22 mouse cellular contexts compared by ENCODE assay signal in the genomic region with DNA sequence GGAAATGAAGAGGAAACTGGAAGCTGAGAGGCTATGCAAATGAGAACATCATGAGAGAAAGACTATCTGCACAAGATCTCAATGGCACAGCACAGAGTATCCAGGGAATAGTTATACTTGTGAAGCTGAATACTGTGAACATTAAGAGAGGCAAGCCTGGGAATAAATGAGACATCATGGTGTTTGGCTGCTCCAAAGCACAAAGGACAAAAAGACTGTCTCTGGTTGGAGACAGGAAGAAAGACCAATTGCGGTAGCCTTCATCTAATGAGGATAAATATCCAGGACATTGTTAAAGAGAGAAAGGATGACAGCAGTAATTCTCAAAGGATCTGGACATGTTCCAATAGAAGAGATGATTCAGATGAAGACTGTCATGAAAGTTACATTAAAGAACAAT.
DNase-seq lines count a peak whose midpoint lies in the region; ATAC-seq and TF ChIP-seq lines count a peak whose summit lies in the region.
"Had no signal": no experiment of that assay in that cellular context is flagged by ENCODE, and none has a peak within 500 bp of the region (broad histone marks: within the 10 kb centered on the region; RNA-seq: fewer than 3 reads in every experiment).

No protein-coding gene starts in this region.

- no peaks in the 10 kb centered on the region for H3K4me1 ChIP-seq in hindbrain, embryonic 11.5 days (replicated peaks; ENCODE audit: control insufficient read depth, insufficient read depth, low read length)
- no peaks in the 10 kb centered on the region for H3K4me1 ChIP-seq in hindbrain, embryonic 12.5 days
- H3K4me1 ChIP-seq: embryonic facial prominence, embryonic 10.5 days; embryonic facial prominence, embryonic 12.5 days; forebrain, embryonic 12.5 days; forebrain, embryonic 15.5 days had no signal

- no peak overlapping the region for H3K27ac ChIP-seq in hindbrain, embryonic 11.5 days (ENCODE audit: low read depth, low read length)
- no peak overlapping the region for H3K27ac ChIP-seq in hindbrain, embryonic 12.5 days
- H3K27ac ChIP-seq: embryonic facial prominence, embryonic 10.5 days; embryonic facial prominence, embryonic 12.5 days; forebrain, embryonic 12.5 days; forebrain, embryonic 15.5 days had no signal

- no peak overlapping the region for H3K4me3 ChIP-seq in hindbrain, embryonic 11.5 days (ENCODE audit: low read depth, low read length)
- no peak overlapping the region for H3K4me3 ChIP-seq in hindbrain, embryonic 12.5 days
- H3K4me3 ChIP-seq: embryonic facial prominence, embryonic 10.5 days; embryonic facial prominence, embryonic 12.5 days; forebrain, embryonic 12.5 days; forebrain, embryonic 15.5 days had no signal

- TF ChIP-seq POLR2A in brain, embryonic 14.5 days (IDR thresholded peaks at IDR 0.05; ENCODE audit: borderline replicate concordance, extremely low read depth, insufficient read depth, insufficient read length, poor library complexity, severe bottlenecking) = no peak

- H3K9ac ChIP-seq in hindbrain, embryonic 11.5 days (ENCODE audit: low read depth, low read length) = no peak overlapping the region
- no peak overlapping the region for H3K9ac ChIP-seq in hindbrain, embryonic 12.5 days
- H3K9ac ChIP-seq: embryonic facial prominence, embryonic 12.5 days; forebrain, embryonic 12.5 days; forebrain, embryonic 15.5 days; forebrain, postnatal 0 days had no signal

- WGBS in hindbrain, embryonic 11.5 days = 76% methylated on average over 1 of the region's 1 CpGs
- WGBS in hindbrain, embryonic 12.5 days = 71% methylated on average over 1 of the region's 1 CpGs

- no peak for DNase-seq in hindbrain, embryonic 11.5 days (ENCODE audit: low spot score)
- peak; percentile 52 for DNase-seq in retina, postnatal 1 day
- DNase-seq in retina, embryonic 14.5 days (ENCODE audit: low spot score) = no peak
- DNase-seq in brain, embryonic 14.5 days (ENCODE audit: low read depth) = peak; percentile 41
- no peak for DNase-seq in embryo, embryonic 11 days
- DNase-seq: adrenal gland, adult 8-10 months; adrenal gland, postnatal 14 days; adrenal gland, postnatal 36 days; cerebellum, adult 11 months; cerebellum, adult 18-20 months; cerebellum, adult 8-10 months; cerebellum, adult 9-11 months; cerebellum, postnatal 14 days; cerebellum, postnatal 36 days; forebrain, postnatal 0 days had no signal

- H3K27me3 ChIP-seq in hindbrain, embryonic 11.5 days (ENCODE audit: control insufficient read depth, insufficient read depth, low read length) = no peaks in the 10 kb centered on the region
- no peaks in the 10 kb centered on the region for H3K27me3 ChIP-seq in hindbrain, embryonic 12.5 days
- H3K27me3 ChIP-seq: embryonic facial prominence, embryonic 12.5 days; forebrain, embryonic 12.5 days; forebrain, embryonic 15.5 days; Patski had no signal

- no peak for TF ChIP-seq CTCF in brain, embryonic 14.5 days (IDR thresholded peaks at IDR 0.05; ENCODE audit: borderline replicate concordance, extremely low read depth, insufficient read depth, insufficient read length)

- H3K4me2 ChIP-seq in hindbrain, embryonic 11.5 days (replicated peaks; ENCODE audit: low read depth, low read length) = no peak overlapping the region
- no peak overlapping the region for H3K4me2 ChIP-seq in hindbrain, embryonic 12.5 days (replicated peaks)
- H3K4me2 ChIP-seq: embryonic facial prominence, embryonic 12.5 days; forebrain, embryonic 12.5 days; forebrain, embryonic 15.5 days had no signal

- no peaks in the 10 kb centered on the region for H3K9me3 ChIP-seq in hindbrain, embryonic 11.5 days (ENCODE audit: control insufficient read depth, low read length)
- H3K9me3 ChIP-seq in hindbrain, embryonic 12.5 days (replicated peaks) = no peaks in the 10 kb centered on the region
- H3K9me3 ChIP-seq: embryonic facial prominence, embryonic 10.5 days; embryonic facial prominence, embryonic 12.5 days; forebrain, embryonic 12.5 days; forebrain, embryonic 15.5 days had no signal

- H3K36me3 ChIP-seq in hindbrain, embryonic 11.5 days (ENCODE audit: control insufficient read depth, insufficient read depth, low read length) = no peaks in the 10 kb centered on the region
- no peaks in the 10 kb centered on the region for H3K36me3 ChIP-seq in hindbrain, embryonic 12.5 days
- H3K36me3 ChIP-seq: embryonic facial prominence, embryonic 10.5 days; embryonic facial prominence, embryonic 12.5 days; forebrain, embryonic 12.5 days; forebrain, embryonic 15.5 days had no signal

- ATAC-seq in hindbrain, embryonic 11.5 days (ENCODE audit: low FRiP score) = peak; percentile 79; the same call in 1 of the 2 replicates
- no peak for ATAC-seq in hindbrain, embryonic 12.5 days (ENCODE audit: low FRiP score)
- ATAC-seq: activated CD4-positive, CD25-positive, alpha-beta regulatory T cell, adult 4 months; forebrain, embryonic 15.5 days; forebrain, postnatal 0 days; Patski had no signal

Comparison
In these comparisons a context has a peak if more than half of its experiments do, and no peak if none do; other contexts are left out.
1. DNase-seq: peak in retina, postnatal 1 day (single experiment) and brain, embryonic 14.5 days (single experiment); none in hindbrain, embryonic 11.5 days (single experiment), retina, embryonic 14.5 days (single experiment) and embryo, embryonic 11 days (single experiment).